Mouse (Mus musculus) urinary bladder, postnatal 14 days (tissue): ENCODE results near the gene Atp2a1.
A peak's percentile ranks its signal among the peaks of the same experiment; 100 is the strongest.

Source experiments
- DNase-seq: peaks from one replicate; pipeline ENCODE4 v3.0.0; 2021; ENCODE audit warnings: low spot score

Atp2a1 gene

GRCm38 (mm10) chr7:126450641-126451040 is 12.3 kb downstream of the Atp2a1 start:
- DNase-seq, result no peak

- DNase-seq, result no peak
Measured at GRCm38 (mm10) chr7:126449991-126450390, 12.9 kb downstream of the Atp2a1 start.

- DNase-seq, result no peak
Measured at GRCm38 (mm10) chr7:126448481-126448880, 14.4 kb downstream of the Atp2a1 start.

- DNase-seq, result no peak
Measured at GRCm38 (mm10) chr7:126446217-126446616, 16.7 kb downstream of the Atp2a1 start.

- DNase-seq, result no peak
Measured at GRCm38 (mm10) chr7:126445104-126445815, 17.6 kb downstream of the Atp2a1 start.

- no peak for DNase-seq
Measured at GRCm38 (mm10) chr7:126444536-126444935, 18.4 kb downstream of the Atp2a1 start.

- DNase-seq, result no peak
Measured at GRCm38 (mm10) chr7:126443997-126444396, 18.9 kb downstream of the Atp2a1 start.

GRCm38 (mm10) chr7:126440134-126440533 is 22.8 kb downstream of the Atp2a1 start:
- DNase-seq, result no peak

- peak; percentile 69 for DNase-seq
Measured at GRCm38 (mm10) chr7:126436851-126437250, 26.1 kb downstream of the Atp2a1 start.

GRCm38 (mm10) chr7:126435801-126436200 is 27.1 kb downstream of the Atp2a1 start:
- no peak for DNase-seq

- DNase-seq, result no peak
Measured at GRCm38 (mm10) chr7:126434726-126435125, 28.2 kb downstream of the Atp2a1 start.

GRCm38 (mm10) chr7:126430167-126430566 is 32.7 kb downstream of the Atp2a1 start:
- DNase-seq, result no peak

- DNase-seq, result no peak
Measured at GRCm38 (mm10) chr7:126429503-126429898, 33.4 kb downstream of the Atp2a1 start.

GRCm38 (mm10) chr7:126428631-126429502 is 34.0 kb downstream of the Atp2a1 start, which contains the start of gene Rabep2:
Rabep2 (plus strand) TSS chr7:126428759.
- peak; percentile 99 for DNase-seq

GRCm38 (mm10) chr7:126428154-126428553 is 34.8 kb downstream of the Atp2a1 start:
- no peak for DNase-seq

- no peak for DNase-seq
Measured at GRCm38 (mm10) chr7:126427323-126427860, 35.5 kb downstream of the Atp2a1 start.

- DNase-seq, result no peak
Measured at GRCm38 (mm10) chr7:126424161-126424560, 38.7 kb downstream of the Atp2a1 start.

- no peak for DNase-seq
Measured at GRCm38 (mm10) chr7:126421756-126422155, 41.2 kb downstream of the Atp2a1 start.

GRCm38 (mm10) chr7:126418496-126418895 is 44.4 kb downstream of the Atp2a1 start:
- no peak for DNase-seq

- DNase-seq, result no peak
Measured at GRCm38 (mm10) chr7:126417606-126418005, 45.3 kb downstream of the Atp2a1 start.

GRCm38 (mm10) chr7:126417045-126417444 is 45.9 kb downstream of the Atp2a1 start:
- DNase-seq, result no peak

GRCm38 (mm10) chr7:126416615-126417014 is 46.3 kb downstream of the Atp2a1 start:
- no peak for DNase-seq

- DNase-seq, result no peak
Measured at GRCm38 (mm10) chr7:126414725-126415124, 48.2 kb downstream of the Atp2a1 start, which contains the start of gene Cd19. Cd19 (minus strand) TSS chr7:126414889.
